Mouse (Mus musculus) heart, embryonic 12.5 days (tissue): ENCODE measurements around the gene Csnk1g2. TPM values are rescaled to one million over a fixed set of nuclear protein-coding genes. Genes with fewer than 3 reads are reported as not detected.
"Not testable (repeated sequence)": the region's sequence is repeated elsewhere in the genome, so short reads cannot be mapped to it uniquely, and the experiment has no call there.

ENCODE experiments used
- ATAC-seq: fragments of 200-750 bp; cut with Nextera tagmentation; 2 replicates; pipeline ENCODE4 v1.8.0; 2017; ENCODE audit warnings: moderate TSS enrichment, moderate library complexity; ENCODE audit not compliant: insufficient number of reproducible peaks, low FRiP score
- H3K27ac ChIP-seq: fragments of 300-500 bp; sonication (generic); 2 replicates; pipeline ENCODE4 v1.5.1; 2016; ENCODE audit warnings: mild to moderate bottlenecking, moderate library complexity; ENCODE audit not compliant: poor library complexity, severe bottlenecking
- H3K27me3 ChIP-seq: fragments of 300-500 bp; sonication (generic); replicated peaks from 2 replicates; pipeline ENCODE4 v1.6.1; 2016; ENCODE audit warnings: mild to moderate bottlenecking, moderate library complexity
- H3K36me3 ChIP-seq: fragments of 300-500 bp; sonication (generic); 2 replicates; pipeline ENCODE4 v1.6.1; 2016; ENCODE audit warnings: mild to moderate bottlenecking, moderate library complexity
- H3K4me1 ChIP-seq: fragments of 300-500 bp; sonication (generic); replicated peaks from 2 replicates; pipeline ENCODE4 v1.6.1; 2016; ENCODE audit warnings: mild to moderate bottlenecking
- H3K4me2 ChIP-seq: fragments of 300-500 bp; sonication (generic); 2 replicates; pipeline ENCODE4 v1.6.1; 2016; ENCODE audit warnings: mild to moderate bottlenecking, moderate library complexity
- H3K4me3 ChIP-seq: fragments of 300-500 bp; sonication (generic); 2 replicates; pipeline ENCODE4 v1.5.1; 2016; ENCODE audit warnings: mild to moderate bottlenecking
- H3K9ac ChIP-seq: fragments of 300-500 bp; sonication (generic); 2 replicates; pipeline ENCODE4 v1.6.1; 2016; ENCODE audit warnings: mild to moderate bottlenecking, moderate library complexity
- H3K9me3 ChIP-seq: fragments of 300-500 bp; sonication (generic); replicated peaks from 2 replicates; pipeline ENCODE4 v1.6.1; 2016; ENCODE audit warnings: mild to moderate bottlenecking, moderate library complexity
- WGBS: fragments of 180-500 bp; shearing (Covaris S2); methylation state at CpG from one replicate; pipeline ENCODE4 v1.1.7; 2016; 5-methylcytosine and 5-hydroxymethylcytosine counted together
- polyA plus RNA-seq: library from polyadenylated mRNA; unstranded; fragments of >200 nt; fragmentation: Nextera tagmentation; extraction: Ambion mirVana; gene quantifications from 2 replicates; pipeline ENCODE4 v1.2.1, GENCODE M21; 2016

Csnk1g2 gene
- polyA plus RNA-seq, 1 experiment from 2014 or later = 131 TPM

GRCm38 (mm10) chr10:80628925-80629324 lies 6.3 kb downstream of the Csnk1g2 start:
- Histone ChIP-seq H3K4me2 (no peak overlapping the region), H3K36me3 (peaks cover 26% of the 10 kb centered on the region), H3K27ac (0 out of 2 replicates have a peak overlapping the region, but pooled peaks have one; percentile 19), H3K9me3 (no peaks in the 10 kb centered on the region), H3K27me3 (no peaks in the 10 kb centered on the region), H3K4me3 (no peak overlapping the region), H3K4me1 (peaks cover 66% of the 10 kb centered on the region), H3K9ac (peak overlapping the region; percentile 37; the same call in 1 of the 2 replicates)
- ATAC-seq = no peak
- WGBS = 77% methylated on average over 9 of the region's 9 CpGs

GRCm38 (mm10) chr10:80635345-80635744 lies 12.7 kb downstream of the Csnk1g2 start:
- 82% methylated on average over 6 of the region's 6 CpGs for WGBS
- peaks cover 6% of the 10 kb centered on the region for H3K4me1 ChIP-seq
- H3K4me3 ChIP-seq = no peak overlapping the region
- H3K4me2 ChIP-seq = no peak overlapping the region
- no peaks in the 10 kb centered on the region for H3K27me3 ChIP-seq
- H3K27ac ChIP-seq = no peak overlapping the region
- H3K9ac ChIP-seq = no peak overlapping the region
- peaks cover 87% of the 10 kb centered on the region for H3K36me3 ChIP-seq
- H3K9me3 ChIP-seq = no peaks in the 10 kb centered on the region
- ATAC-seq = no peak

- Histone ChIP-seq H3K4me3 (no peak overlapping the region), H3K36me3 (peaks cover 79% of the 10 kb centered on the region), H3K27me3 (no peaks in the 10 kb centered on the region), H3K4me1 (peaks cover 6% of the 10 kb centered on the region), H3K9ac (no peak overlapping the region), H3K27ac (no peak overlapping the region), H3K9me3 (no peaks in the 10 kb centered on the region), H3K4me2 (no peak overlapping the region)
- ATAC-seq = no peak
- 88% methylated on average over 10 of the region's 10 CpGs for WGBS
Measured at GRCm38 (mm10) chr10:80646936-80647335, 24.3 kb downstream of the Csnk1g2 start.

GRCm38 (mm10) chr10:80649910-80650309 lies 27.3 kb downstream of the Csnk1g2 start:
- not testable (repeated sequence) for H3K4me2 ChIP-seq, H3K9me3 ChIP-seq, ATAC-seq, H3K27me3 ChIP-seq, H3K9ac ChIP-seq, H3K4me3 ChIP-seq, H3K27ac ChIP-seq
- Histone ChIP-seq H3K36me3 (peaks cover 53% of the 10 kb centered on the region), H3K4me1 (peaks cover 24% of the 10 kb centered on the region)
- 79% methylated on average over 6 of the region's 6 CpGs for WGBS

DNA sequence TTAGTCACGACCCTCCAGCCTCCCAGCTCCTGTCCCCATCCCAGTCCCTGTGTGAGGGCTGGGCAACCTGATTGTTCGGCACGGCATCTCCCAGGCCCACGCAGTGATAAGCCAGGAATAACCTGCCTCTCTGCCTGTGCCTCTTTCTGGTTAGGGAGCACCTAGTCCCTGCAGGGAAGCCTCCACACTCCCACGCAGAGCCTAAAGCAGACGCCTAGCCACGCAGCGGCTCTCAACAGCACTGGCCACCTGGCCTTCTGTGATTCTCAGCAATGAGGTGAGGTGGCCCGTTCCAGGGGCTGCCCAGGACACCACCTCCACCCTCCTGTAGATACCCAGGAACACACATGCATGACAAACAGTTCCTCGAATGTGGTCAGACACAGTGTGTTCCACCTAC lies 27.8 kb downstream of the Csnk1g2 start:
- Histone ChIP-seq H3K9me3 (no peaks in the 10 kb centered on the region), H3K27ac (no peak overlapping the region), H3K9ac (no peak overlapping the region), H3K4me1 (peaks cover 29% of the 10 kb centered on the region), H3K4me3 (no peak overlapping the region), H3K27me3 (no peaks in the 10 kb centered on the region), H3K4me2 (no peak overlapping the region), H3K36me3 (peaks cover 48% of the 10 kb centered on the region)
- WGBS = 79% methylated on average over 10 of the region's 10 CpGs
- ATAC-seq = no peak

DNA sequence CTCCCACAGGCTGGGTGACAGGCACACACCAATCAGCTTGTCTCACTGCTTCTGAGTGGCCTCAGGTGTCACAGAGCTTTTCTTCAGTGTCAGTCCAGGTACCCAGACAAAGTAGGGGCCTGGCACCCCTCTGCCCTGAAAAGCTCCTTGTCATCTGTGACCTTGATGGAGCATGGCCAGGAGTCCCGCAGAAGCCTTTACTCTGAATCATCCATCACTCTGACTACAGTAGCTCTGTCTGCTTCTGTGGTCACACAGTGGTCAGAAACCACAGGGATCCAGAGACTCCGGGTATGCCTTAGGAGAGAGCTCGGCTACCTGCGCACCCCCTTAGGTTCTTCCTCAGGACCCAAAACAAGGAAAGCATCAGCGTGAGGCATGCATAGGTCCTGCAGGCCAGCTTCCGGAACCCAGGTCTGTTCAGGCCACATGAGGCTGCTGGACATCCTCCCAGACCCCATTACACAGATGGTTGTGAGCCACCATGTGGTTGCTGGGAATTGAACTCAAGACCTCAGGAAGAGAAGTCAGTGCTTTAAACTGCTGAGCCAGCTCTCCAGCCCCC lies 30.6 kb downstream of the Csnk1g2 start:
- Histone ChIP-seq H3K27ac (no peak overlapping the region), H3K9ac (no peak overlapping the region)

GRCm38 (mm10) chr10:80654866-80655265 lies 32.2 kb downstream of the Csnk1g2 start:
- peaks cover 13% of the 10 kb centered on the region for H3K36me3 ChIP-seq
- WGBS = 89% methylated on average over 6 of the region's 6 CpGs
- peak overlapping the region; percentile 99; the same call in 1 of the 2 replicates for H3K9ac ChIP-seq
- no peaks in the 10 kb centered on the region for H3K27me3 ChIP-seq
- no peaks in the 10 kb centered on the region for H3K9me3 ChIP-seq
- peak overlapping the region; percentile 92; the same call in 1 of the 2 replicates for H3K4me3 ChIP-seq
- no peak overlapping the region for H3K27ac ChIP-seq
- no peak for ATAC-seq
- H3K4me1 ChIP-seq = peaks cover 43% of the 10 kb centered on the region
- H3K4me2 ChIP-seq = peak overlapping the region; percentile 95; the same call in 1 of the 2 replicates

More for the DNA sequence above, 30.6 kb downstream of the Csnk1g2 start:
- Histone ChIP-seq H3K9me3 (no peaks in the 10 kb centered on the region), H3K27me3 (no peaks in the 10 kb centered on the region), H3K36me3 (peaks cover 20% of the 10 kb centered on the region), H3K4me3 (no peak overlapping the region), H3K4me2 (no peak overlapping the region), H3K4me1 (peaks cover 40% of the 10 kb centered on the region)
- WGBS = 83% methylated on average over 6 of the region's 6 CpGs
- no peak for ATAC-seq

GRCm38 (mm10) chr10:80655406-80656129 lies 32.9 kb downstream of the Csnk1g2 start:
- Histone ChIP-seq H3K4me1 (peaks cover 39% of the 10 kb centered on the region), H3K36me3 (peaks cover 9% of the 10 kb centered on the region), H3K4me2 (peak overlapping the region; percentile 95), H3K9me3 (no peaks in the 10 kb centered on the region), H3K4me3 (peak overlapping the region; percentile 92), H3K27me3 (no peaks in the 10 kb centered on the region), H3K9ac (peak overlapping the region; percentile 99), H3K27ac (peak overlapping the region; percentile 69)
- ATAC-seq = peak; percentile 29; the same call in 1 of the 2 replicates
- 5% methylated on average over 12 of the region's 12 CpGs for WGBS

GRCm38 (mm10) chr10:80656130-80656862 lies 33.7 kb downstream of the Csnk1g2 start:
- H3K27ac ChIP-seq = peak overlapping the region; percentile 87
- H3K9ac ChIP-seq = peak overlapping the region; percentile 99
- H3K4me2 ChIP-seq = peak overlapping the region; percentile 95
- no peaks in the 10 kb centered on the region for H3K9me3 ChIP-seq
- peaks cover 5% of the 10 kb centered on the region for H3K36me3 ChIP-seq
- H3K4me1 ChIP-seq = peaks cover 41% of the 10 kb centered on the region
- ATAC-seq = peak; percentile 86
- WGBS = 2% methylated on average over 72 of the region's 72 CpGs
- H3K4me3 ChIP-seq = peak overlapping the region; percentile 92
- H3K27me3 ChIP-seq = no peaks in the 10 kb centered on the region

DNA sequence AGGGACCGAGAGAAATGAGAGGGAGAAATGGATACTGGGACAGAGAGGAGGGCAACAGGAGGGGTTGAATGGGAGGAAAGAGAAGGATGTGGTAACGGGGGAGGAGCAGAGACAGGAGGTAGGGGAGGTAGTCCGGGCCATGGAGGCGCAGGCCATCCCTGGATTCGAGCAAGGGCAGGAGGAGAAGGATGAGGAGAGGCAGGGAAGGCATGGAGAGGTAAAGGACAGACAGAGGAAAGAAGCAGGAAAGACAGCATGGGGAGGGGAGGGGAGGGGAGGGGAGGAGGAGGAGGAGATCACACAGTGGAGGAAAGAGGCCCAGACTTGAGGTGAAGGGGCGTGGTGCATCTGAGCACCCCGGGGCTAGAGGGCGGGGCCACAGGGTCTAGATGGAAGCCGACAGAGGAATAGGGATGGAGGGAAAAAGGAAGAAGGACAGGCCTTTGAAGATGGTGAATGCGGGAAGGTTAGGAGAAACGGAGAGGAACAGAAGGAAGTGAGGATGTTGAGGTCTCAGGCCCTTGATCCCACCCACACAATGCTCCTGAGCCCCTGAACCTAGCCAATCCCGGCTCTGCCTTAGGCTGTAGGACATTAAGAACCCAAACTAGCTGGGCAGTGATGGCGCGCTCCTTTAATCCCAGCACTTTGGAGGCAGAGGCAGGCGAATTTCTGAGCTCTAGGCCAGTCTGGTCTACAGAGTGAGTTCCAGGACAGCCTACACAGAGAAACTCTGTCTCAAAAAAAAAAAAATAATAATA lies 34.4 kb downstream of the Csnk1g2 start, which contains the start of gene Btbd2:
Gene Btbd2 (minus strand): TSS at position 209 of the 761 bp plus-strand sequence.
- Histone ChIP-seq H3K36me3 (peaks cover 3% of the 10 kb centered on the region), H3K27me3 (no peaks in the 10 kb centered on the region), H3K9me3 (no peaks in the 10 kb centered on the region), H3K4me2 (peak within 1 kb of the TSS; percentile 95), H3K4me3 (peak within 1 kb of the TSS; percentile 92), H3K9ac (peak within 1 kb of the TSS; percentile 99), H3K4me1 (peaks cover 42% of the 10 kb centered on the region), H3K27ac (peak within 1 kb of the TSS; percentile 87)
- 26% methylated on average over 14 of the region's 15 CpGs for WGBS
- ATAC-seq = 0 out of 2 replicates have a peak, but pooled peaks have one; percentile 6
